Mouse (Mus musculus) gastrocnemius, adult 2 months (tissue): Measurements from ENCODE around the gene Fthl17e. TPM values are rescaled to one million over a fixed set of nuclear protein-coding genes. Genes with fewer than 3 reads are reported as not detected.
"Not testable (repeated sequence)": the region's sequence is repeated elsewhere in the genome, so short reads cannot be mapped to it uniquely, and the experiment has no call there.

ENCODE experiments used
- DNase-seq: peaks from one replicate; pipeline ENCODE4 v3.0.0; 2022
- H3K27ac ChIP-seq: fragments of 200-600 bp; 2 replicates; pipeline ENCODE4 v1.8.1; 2022; ENCODE audit warnings: mild to moderate bottlenecking
- H3K4me3 ChIP-seq: fragments of 200-600 bp; 2 replicates; pipeline ENCODE4 v1.8.1; 2022; ENCODE audit warnings: mild to moderate bottlenecking, moderate library complexity
- CTCF ChIP-seq: fragments of 200-600 bp; IDR thresholded peaks from 2 replicates; pipeline ENCODE4 v1.8.1; 2022; ENCODE audit warnings: antibody characterized with exemption, mild to moderate bottlenecking, moderate library complexity
- intact Hi-C: fragments of 180-260 bp; cut with DNase I; formaldehyde crosslinking; loops from one replicate; pipeline ENCODE4 v1.15.1; 2025
- long read RNA-seq, 2 experiments: library from polyadenylated mRNA; stranded (forward); transcript quantifications; one replicate each; pipeline ENCODE4 v2.0.0; 2021
- total RNA-seq, 2 experiments: library from RNA; stranded (reverse); gene quantifications; 2 replicates each; pipeline ENCODE4 v1.2.3; 2021

The Fthl17e gene
- total RNA-seq = not detected
- long read RNA-seq, experiment 1 = 0 reads
- long read RNA-seq, experiment 2 = 0 reads

- H3K4me3 ChIP-seq, DNase-seq, intact Hi-C loops, H3K27ac ChIP-seq: not testable (repeated sequence)
These were observed at the start of gene Fthl17e for GRCm38 (mm10) chrX:9033193-9033592. TSS of gene Fthl17e (plus strand) at chrX:9033493.

- intact Hi-C loops = not testable (repeated sequence)
These were observed 46.6 kb upstream of the Fthl17e start, which contains the start of gene Fthl17d for GRCm38 (mm10) chrX:8986655-8987054. TSS of gene Fthl17d (minus strand) at chrX:8986755.

GRCm38 (mm10) chrX:9016079-9016478, 17.2 kb upstream of the Fthl17e start:
- no peak for DNase-seq
- intact Hi-C loops = no loop called here
- Histone ChIP-seq H3K4me3 (no peak overlapping the region), H3K27ac (no peak overlapping the region)
- no peak for TF ChIP-seq CTCF

More at GRCm38 (mm10) chrX:8986655-8987054, 46.6 kb upstream of the Fthl17e start, which contains the start of gene Fthl17d:
- DNase-seq, H3K4me3 ChIP-seq, H3K27ac ChIP-seq: not testable (repeated sequence)

GRCm38 (mm10) chrX:9019481-9019880, 13.8 kb upstream of the Fthl17e start:
- no peak for DNase-seq
- no peak for TF ChIP-seq CTCF
- intact Hi-C loops = no loop called here
- H3K4me3 ChIP-seq = no peak overlapping the region
- H3K27ac ChIP-seq = no peak overlapping the region

- intact Hi-C loops, DNase-seq, H3K4me3 ChIP-seq, H3K27ac ChIP-seq: not testable (repeated sequence)
- peak; percentile 7; the same call in 1 of the 2 replicates for TF ChIP-seq CTCF
These were observed 8.3 kb downstream of the Fthl17e start for GRCm38 (mm10) chrX:9041611-9042010.

- H3K27ac ChIP-seq, H3K4me3 ChIP-seq, intact Hi-C loops: not testable (repeated sequence)
- peak; percentile 36 for TF ChIP-seq CTCF
- DNase-seq = peak; percentile 55
These were observed 27.7 kb downstream of the Fthl17e start for GRCm38 (mm10) chrX:9060952-9061351.

- Histone ChIP-seq H3K4me3 (no peak overlapping the region), H3K27ac (no peak overlapping the region)
- intact Hi-C loops = no loop called here
- TF ChIP-seq CTCF = no peak
- no peak for DNase-seq
These were observed 28.8 kb downstream of the Fthl17e start for GRCm38 (mm10) chrX:9062101-9062500.

- DNase-seq, H3K4me3 ChIP-seq, intact Hi-C loops, H3K27ac ChIP-seq: not testable (repeated sequence)
These were observed 29.4 kb downstream of the Fthl17e start, which contains the start of gene Fthl17f for GRCm38 (mm10) chrX:9062715-9063114. TSS of gene Fthl17f (plus strand) at chrX:9063015.

- H3K27ac ChIP-seq, intact Hi-C loops, H3K4me3 ChIP-seq: not testable (repeated sequence)
- TF ChIP-seq CTCF = peak; percentile 36
- peak; percentile 62 for DNase-seq
These were observed 44.4 kb downstream of the Fthl17e start for GRCm38 (mm10) chrX:9077699-9078098.

Other genes with a start within 250 kb of the Fthl17e start
- gene Ssxb5, start 229.8 kb upstream of the Fthl17e start, total RNA-seq = not detected
- not detected for gene Gm6592, start 189.5 kb upstream of the Fthl17e start, total RNA-seq
- not detected for gene Gm5751, start 159.2 kb upstream of the Fthl17e start, total RNA-seq
- gene B630019K06Rik, start 141.1 kb upstream of the Fthl17e start, total RNA-seq = under 1 TPM; 0.15 to 0.47 TPM
- not detected for gene Fthl17b, start 70.5 kb upstream of the Fthl17e start, total RNA-seq
- gene Fthl17c, start 56.9 kb upstream of the Fthl17e start, total RNA-seq = not detected
- not detected for gene Fthl17d, start 46.7 kb upstream of the Fthl17e start, total RNA-seq
- gene Fthl17f, start 29.5 kb downstream of the Fthl17e start, total RNA-seq = not detected
- not detected for gene 4930402K13Rik, start 71.1 kb downstream of the Fthl17e start, total RNA-seq
- under 1 TPM; 0.13 to 0.73 TPM for gene Lancl3, start 166.4 kb downstream of the Fthl17e start, total RNA-seq
- gene Gm14862, start 223.4 kb downstream of the Fthl17e start, total RNA-seq = not detected
- gene Xk, start 239.3 kb downstream of the Fthl17e start, total RNA-seq = 1 to 10 TPM; 4.3 to 6.4 TPM